Mouse (Mus musculus): ENCODE measurements around the gene Urb1. TPM values are rescaled to one million over a fixed set of nuclear protein-coding genes. Genes with fewer than 3 reads are reported as not detected.

The Urb1 gene
- polyA plus RNA-seq, 1 experiment from 2014 or later, result 4.2 TPM

- H3K4me2 ChIP-seq (ENCODE audit: low read length), result no peak overlapping the region
- 44% methylated on average over 6 of the region's 6 CpGs for whole genome bisulfite sequencing
- DNase-seq (ENCODE audit: low spot score), result no peak
Observed at GRCm38 (mm10) chr16:90832495-90832894, 22.3 kb upstream of the Urb1 start.

GRCm38 (mm10) chr16:90831676-90832075 lies 21.5 kb upstream of the Urb1 start:
- no peaks in the 10 kb centered on the region for H3K36me3 ChIP-seq (ENCODE audit: insufficient read depth, low read length)
- H3K27me3 ChIP-seq (ENCODE audit: insufficient read depth, low read length), result 0 out of 2 replicates have a peak, but pooled peaks cover 4% of the 10 kb centered on the region
- DNase-seq (ENCODE audit: low spot score), result no peak
- no peak for TF ChIP-seq CTCF (IDR thresholded peaks at IDR 0.05; ENCODE audit: low read depth)
- 0 out of 2 replicates have a peak overlapping the region, but pooled peaks have one; percentile 49 for H3K4me3 ChIP-seq (replicated peaks; ENCODE audit: low read depth, low read length)
- no peaks in the 10 kb centered on the region for H3K9me3 ChIP-seq (replicated peaks; ENCODE audit: low read length)
- peaks cover 13% of the 10 kb centered on the region; the same call in 1 of the 2 replicates for H3K4me1 ChIP-seq (replicated peaks; ENCODE audit: insufficient read depth, low read length)
- 0 out of 2 replicates have a peak overlapping the region, but pooled peaks have one; percentile 59 for H3K9ac ChIP-seq (ENCODE audit: low read depth, low read length)
- no peak for ATAC-seq (replicated peaks; ENCODE audit: low FRiP score, low read depth)
- H3K4me2 ChIP-seq (ENCODE audit: low read length), result peak overlapping the region; percentile 92
- WGBS, result 19% methylated on average over 15 of the region's 15 CpGs
- H3K27ac ChIP-seq, result no peak overlapping the region

More at GRCm38 (mm10) chr16:90832495-90832894, 22.3 kb upstream of the Urb1 start:
- TF ChIP-seq CTCF (IDR thresholded peaks at IDR 0.05; ENCODE audit: low read depth), result no peak
- ATAC-seq (replicated peaks; ENCODE audit: low FRiP score, low read depth), result no peak
- H3K9me3 ChIP-seq (replicated peaks; ENCODE audit: low read length), result no peaks in the 10 kb centered on the region
- no peak overlapping the region for H3K9ac ChIP-seq (ENCODE audit: low read depth, low read length)
- peaks cover 13% of the 10 kb centered on the region; the same call in 1 of the 2 replicates for H3K4me1 ChIP-seq (replicated peaks; ENCODE audit: insufficient read depth, low read length)
- no peak overlapping the region for H3K27ac ChIP-seq
- no peak overlapping the region for H3K4me3 ChIP-seq (replicated peaks; ENCODE audit: low read depth, low read length)
- 0 out of 2 replicates have a peak, but pooled peaks cover 4% of the 10 kb centered on the region for H3K27me3 ChIP-seq (ENCODE audit: insufficient read depth, low read length)
- no peaks in the 10 kb centered on the region for H3K36me3 ChIP-seq (ENCODE audit: insufficient read depth, low read length)

GRCm38 (mm10) chr16:90830686-90831439 lies 20.6 kb upstream of the Urb1 start:
- H3K4me1 ChIP-seq (replicated peaks; ENCODE audit: insufficient read depth, low read length), result peaks cover 13% of the 10 kb centered on the region; the same call in 1 of the 2 replicates
- peak overlapping the region; percentile 49 for H3K4me3 ChIP-seq (replicated peaks; ENCODE audit: low read depth, low read length)
- TF ChIP-seq CTCF (IDR thresholded peaks at IDR 0.05; ENCODE audit: low read depth), result no peak
- ATAC-seq (replicated peaks; ENCODE audit: low FRiP score, low read depth) (peak; percentile 88), DNase-seq (ENCODE audit: low spot score) (peak; percentile 55)
- no peak overlapping the region for H3K27ac ChIP-seq
- 0 out of 2 replicates have a peak, but pooled peaks cover 4% of the 10 kb centered on the region for H3K27me3 ChIP-seq (ENCODE audit: insufficient read depth, low read length)
- no peaks in the 10 kb centered on the region for H3K9me3 ChIP-seq (replicated peaks; ENCODE audit: low read length)
- peak overlapping the region; percentile 92 for H3K4me2 ChIP-seq (ENCODE audit: low read length)
- H3K36me3 ChIP-seq (ENCODE audit: insufficient read depth, low read length), result no peaks in the 10 kb centered on the region
- H3K9ac ChIP-seq (ENCODE audit: low read depth, low read length), result peak overlapping the region; percentile 59
- under 1% methylated on average over 65 of the region's 67 CpGs for WGBS

GRCm38 (mm10) chr16:90829894-90830685 lies 19.9 kb upstream of the Urb1 start:
- TF ChIP-seq CTCF (IDR thresholded peaks at IDR 0.05; ENCODE audit: low read depth), result peak; percentile 54
- no peaks in the 10 kb centered on the region for H3K9me3 ChIP-seq (replicated peaks; ENCODE audit: low read length)
- under 1% methylated on average over 41 of the region's 45 CpGs for WGBS
- no peaks in the 10 kb centered on the region for H3K36me3 ChIP-seq (ENCODE audit: insufficient read depth, low read length)
- H3K27me3 ChIP-seq (ENCODE audit: insufficient read depth, low read length), result 0 out of 2 replicates have a peak, but pooled peaks cover 4% of the 10 kb centered on the region
- H3K4me2 ChIP-seq (ENCODE audit: low read length), result peak overlapping the region; percentile 92
- H3K4me1 ChIP-seq (replicated peaks; ENCODE audit: insufficient read depth, low read length), result peaks cover 13% of the 10 kb centered on the region; the same call in 1 of the 2 replicates
- DNase-seq (ENCODE audit: low spot score) (peak; percentile 84), ATAC-seq (replicated peaks; ENCODE audit: low FRiP score, low read depth) (peak; percentile 72)
- H3K27ac ChIP-seq, result no peak overlapping the region
- peak overlapping the region; percentile 59; the same call in 1 of the 2 replicates for H3K9ac ChIP-seq (ENCODE audit: low read depth, low read length)
- peak overlapping the region; percentile 49 for H3K4me3 ChIP-seq (replicated peaks; ENCODE audit: low read depth, low read length)

- no peaks in the 10 kb centered on the region for H3K9me3 ChIP-seq (replicated peaks; ENCODE audit: low read length)
- H3K4me1 ChIP-seq (replicated peaks; ENCODE audit: insufficient read depth, low read length), result peaks cover 13% of the 10 kb centered on the region; the same call in 1 of the 2 replicates
- H3K4me3 ChIP-seq (replicated peaks; ENCODE audit: low read depth, low read length), result no peak overlapping the region
- DNase-seq (ENCODE audit: low spot score) (no peak), ATAC-seq (replicated peaks; ENCODE audit: low FRiP score, low read depth) (no peak)
- H3K9ac ChIP-seq (ENCODE audit: low read depth, low read length), result no peak overlapping the region
- H3K4me2 ChIP-seq (ENCODE audit: low read length), result no peak overlapping the region
- WGBS, result 86% methylated on average over 7 of the region's 7 CpGs
- H3K36me3 ChIP-seq (ENCODE audit: insufficient read depth, low read length), result no peaks in the 10 kb centered on the region
- 0 out of 2 replicates have a peak, but pooled peaks cover 4% of the 10 kb centered on the region for H3K27me3 ChIP-seq (ENCODE audit: insufficient read depth, low read length)
- TF ChIP-seq CTCF (IDR thresholded peaks at IDR 0.05; ENCODE audit: low read depth), result no peak
- no peak overlapping the region for H3K27ac ChIP-seq
Observed at GRCm38 (mm10) chr16:90829136-90829535, 18.9 kb upstream of the Urb1 start.

- Histone ChIP-seq H3K9me3 (replicated peaks; ENCODE audit: low read length) (no peaks in the 10 kb centered on the region), H3K9ac (ENCODE audit: low read depth, low read length) (no peak overlapping the region), H3K27ac (no peak overlapping the region), H3K27me3 (ENCODE audit: insufficient read depth, low read length) (0 out of 2 replicates have a peak, but pooled peaks cover 4% of the 10 kb centered on the region), H3K4me1 (replicated peaks; ENCODE audit: insufficient read depth, low read length) (peaks cover 13% of the 10 kb centered on the region; the same call in 1 of the 2 replicates), H3K4me3 (replicated peaks; ENCODE audit: low read depth, low read length) (no peak overlapping the region), H3K36me3 (ENCODE audit: insufficient read depth, low read length) (no peaks in the 10 kb centered on the region), H3K4me2 (ENCODE audit: low read length) (no peak overlapping the region)
- WGBS, result 81% methylated on average over 9 of the region's 9 CpGs
- TF ChIP-seq CTCF (IDR thresholded peaks at IDR 0.05; ENCODE audit: low read depth), result no peak
- ATAC-seq (replicated peaks; ENCODE audit: low FRiP score, low read depth) (no peak), DNase-seq (ENCODE audit: low spot score) (no peak)
Observed at GRCm38 (mm10) chr16:90827498-90827897, 17.3 kb upstream of the Urb1 start.

Measured in kidney, postnatal 0 days (tissue).